Mouse (Mus musculus) small intestine, adult 2 months (tissue): Measurements from ENCODE around the gene Larp1.

Experiments
- CTCF ChIP-seq: fragments of 200-500 bp; IDR thresholded peaks from 2 replicates; pipeline ENCODE4 v1.5.1; 2012; ENCODE audit warnings: low read depth, mild to moderate bottlenecking, control low read depth, inconsistent platforms, low read length, moderate library complexity, mixed read lengths; ENCODE audit not compliant: insufficient replicate concordance, insufficient read length; ENCODE audit errors: extremely low read depth
- POLR2A ChIP-seq: fragments of 200-500 bp; IDR thresholded peaks from 2 replicates; pipeline ENCODE4 v1.6.1; 2012; ENCODE audit warnings: low read depth, mild to moderate bottlenecking, control low read depth, inconsistent platforms, low read length, moderate library complexity

DNA sequence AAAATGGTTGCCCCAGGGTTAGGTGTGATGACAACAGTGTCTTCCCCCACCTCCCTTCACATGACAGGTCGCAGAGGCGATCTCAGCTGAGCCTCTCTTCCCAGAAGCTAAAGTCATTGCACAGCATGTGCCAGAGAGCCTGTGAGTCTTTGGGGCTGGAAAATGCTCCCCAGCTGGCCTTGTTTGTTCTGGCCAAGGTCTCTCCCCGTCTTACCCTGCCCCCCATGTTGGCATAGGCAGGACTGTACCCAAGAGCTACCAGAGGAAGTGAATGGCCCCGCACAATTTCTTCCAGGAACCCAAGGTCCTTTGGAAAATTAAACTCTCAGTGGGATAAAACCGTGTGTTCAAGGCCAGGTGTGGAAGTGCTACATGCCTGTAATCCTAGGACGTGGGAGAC is 5.1 kb upstream of the Larp1 start:
- TF ChIP-seq POLR2A (no peak), CTCF (no peak)
